Mouse (Mus musculus): ENCODE results near the gene Lrrc43. TPM values are rescaled to one million over a fixed set of nuclear protein-coding genes. Genes with fewer than 3 reads are reported as not detected.

Gene Lrrc43
- polyA plus RNA-seq, 2 experiments = not detected

- H3K36me3 ChIP-seq (ENCODE audit: control insufficient read depth, insufficient read depth, low read length) = peaks cover 15% of the 10 kb centered on the region; the same call in 1 of the 2 replicates
- ATAC-seq (ENCODE audit: low FRiP score, low read depth) (peak; percentile 99), DNase-seq (ENCODE audit: low spot score) (peak; percentile 100)
- under 1% methylated on average over 64 of the region's 82 CpGs for WGBS
- peak within 1 kb of the TSS; percentile 75 for H3K9ac ChIP-seq (ENCODE audit: low read depth, low read length, severe bottlenecking)
- no peaks in the 10 kb centered on the region for H3K27me3 ChIP-seq (ENCODE audit: control insufficient read depth, insufficient read depth, low read length)
- H3K4me2 ChIP-seq (replicated peaks; ENCODE audit: low read depth, low read length, severe bottlenecking) = peak within 1 kb of the TSS; percentile 92
- TF ChIP-seq POLR2A (IDR thresholded peaks at IDR 0.05; ENCODE audit: borderline replicate concordance, extremely low read depth, insufficient read depth, insufficient read length) = peak; percentile 85; the same call in 1 of the 2 replicates
- H3K4me1 ChIP-seq (ENCODE audit: control insufficient read depth, insufficient read depth, low read length) = peaks cover 20% of the 10 kb centered on the region
- peak within 1 kb of the TSS; percentile 94 for H3K4me3 ChIP-seq (replicated peaks; ENCODE audit: low read length)
- no peaks in the 10 kb centered on the region for H3K9me3 ChIP-seq (ENCODE audit: control insufficient read depth, low read length)
- H3K27ac ChIP-seq (replicated peaks; ENCODE audit: low read depth, low read length) = peak within 1 kb of the TSS; percentile 61; the same call in 1 of the 2 replicates
Observed at GRCm38 (mm10) chr5:123523692-123524392, 34.7 kb downstream of the Lrrc43 start, which contains the start of gene Diablo. Gene Diablo, minus strand, starts transcription at chr5:123524176.

- WGBS = 3% methylated on average over 16 of the region's 27 CpGs
- peaks cover 20% of the 10 kb centered on the region for H3K4me1 ChIP-seq (ENCODE audit: control insufficient read depth, insufficient read depth, low read length)
- no peak overlapping the region for H3K27ac ChIP-seq (replicated peaks; ENCODE audit: low read depth, low read length)
- H3K27me3 ChIP-seq (ENCODE audit: control insufficient read depth, insufficient read depth, low read length) = no peaks in the 10 kb centered on the region
- H3K9ac ChIP-seq (ENCODE audit: low read depth, low read length, severe bottlenecking) = no peak overlapping the region
- peak overlapping the region; percentile 94 for H3K4me3 ChIP-seq (replicated peaks; ENCODE audit: low read length)
- peak; percentile 96 for ATAC-seq (ENCODE audit: low FRiP score, low read depth)
- TF ChIP-seq POLR2A (IDR thresholded peaks at IDR 0.05; ENCODE audit: borderline replicate concordance, extremely low read depth, insufficient read depth, insufficient read length) = no peak
- DNase-seq (ENCODE audit: low spot score) = peak; percentile 79
- no peaks in the 10 kb centered on the region for H3K9me3 ChIP-seq (ENCODE audit: control insufficient read depth, low read length)
- peaks cover 18% of the 10 kb centered on the region; the same call in 1 of the 2 replicates for H3K36me3 ChIP-seq (ENCODE audit: control insufficient read depth, insufficient read depth, low read length)
- peak overlapping the region; percentile 92 for H3K4me2 ChIP-seq (replicated peaks; ENCODE audit: low read depth, low read length, severe bottlenecking)
Observed at GRCm38 (mm10) chr5:123524393-123524750, 35.3 kb downstream of the Lrrc43 start.

DNA sequence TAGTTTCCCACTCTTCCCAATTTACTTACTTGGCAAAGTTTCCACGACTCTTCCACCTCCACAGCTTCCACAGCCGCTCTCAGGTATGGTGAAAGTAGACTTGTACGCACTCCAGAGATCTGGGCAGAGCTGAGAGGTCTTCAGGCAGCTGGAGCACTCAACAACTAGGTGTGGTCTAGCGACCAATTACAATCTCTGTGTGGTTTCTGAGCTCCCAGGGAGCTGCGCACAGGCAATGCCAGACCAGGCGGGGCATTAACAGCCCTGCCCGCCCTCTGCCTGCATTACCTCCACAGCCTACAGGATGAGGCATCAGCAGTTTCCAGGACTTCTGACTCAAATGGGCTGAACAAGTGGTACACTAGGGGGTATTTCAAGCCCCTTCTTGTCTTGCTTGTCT is 36.2 kb downstream of the Lrrc43 start, which contains the start of gene Gm49027:
Gene Gm49027, minus strand, starts transcription at position 208 of the 400 bp plus-strand sequence.
- 86% methylated on average over 7 of the region's 7 CpGs for WGBS
- Histone ChIP-seq H3K27me3 (ENCODE audit: control insufficient read depth, insufficient read depth, low read length) (no peaks in the 10 kb centered on the region), H3K4me2 (replicated peaks; ENCODE audit: low read depth, low read length, severe bottlenecking) (peak within 1 kb of the TSS; percentile 92), H3K27ac (replicated peaks; ENCODE audit: low read depth, low read length) (no peak within 1 kb of the TSS), H3K4me3 (replicated peaks; ENCODE audit: low read length) (peak within 1 kb of the TSS; percentile 94), H3K4me1 (ENCODE audit: control insufficient read depth, insufficient read depth, low read length) (peaks cover 20% of the 10 kb centered on the region), H3K9ac (ENCODE audit: low read depth, low read length, severe bottlenecking) (no peak within 1 kb of the TSS), H3K9me3 (ENCODE audit: control insufficient read depth, low read length) (no peaks in the 10 kb centered on the region), H3K36me3 (ENCODE audit: control insufficient read depth, insufficient read depth, low read length) (peaks cover 24% of the 10 kb centered on the region)
- no peak for TF ChIP-seq POLR2A (IDR thresholded peaks at IDR 0.05; ENCODE audit: borderline replicate concordance, extremely low read depth, insufficient read depth, insufficient read length)
- ATAC-seq (ENCODE audit: low FRiP score, low read depth) (no peak), DNase-seq (ENCODE audit: low spot score) (no peak)

DNA sequence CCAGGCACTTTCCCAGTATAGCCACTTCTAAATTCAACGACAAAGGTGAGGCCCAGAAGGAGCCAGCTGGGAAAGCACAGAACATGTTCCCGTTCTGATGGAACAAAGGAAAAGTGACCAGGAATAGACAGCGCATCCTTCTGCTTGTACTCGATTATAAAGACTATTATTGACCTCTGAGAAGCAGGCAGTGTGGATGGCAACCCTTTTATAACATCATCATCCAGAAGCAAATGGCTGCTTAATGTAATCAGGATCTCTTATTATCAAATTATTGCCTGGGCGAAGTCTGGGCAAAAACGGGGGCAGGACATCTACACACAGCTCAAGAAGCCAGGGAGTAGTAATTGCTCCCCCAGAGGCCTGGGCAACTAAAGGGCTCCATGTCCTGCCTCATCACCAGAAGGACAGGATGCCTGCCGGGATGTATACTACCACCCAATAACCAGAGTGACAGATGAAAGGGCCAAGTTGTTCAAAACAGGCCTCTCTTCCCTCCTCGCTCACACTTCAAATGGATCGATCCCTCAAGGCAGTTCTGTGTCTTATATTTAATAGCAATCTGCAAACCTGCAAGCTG is 36.9 kb downstream of the Lrrc43 start:
- H3K4me1 ChIP-seq (ENCODE audit: control insufficient read depth, insufficient read depth, low read length) = peaks cover 20% of the 10 kb centered on the region
- ATAC-seq (ENCODE audit: low FRiP score, low read depth) (no peak), DNase-seq (ENCODE audit: low spot score) (no peak)
- no peak overlapping the region for H3K4me3 ChIP-seq (replicated peaks; ENCODE audit: low read length)
- H3K9ac ChIP-seq (ENCODE audit: low read depth, low read length, severe bottlenecking) = no peak overlapping the region
- TF ChIP-seq POLR2A (IDR thresholded peaks at IDR 0.05; ENCODE audit: borderline replicate concordance, extremely low read depth, insufficient read depth, insufficient read length) = no peak
- WGBS = 89% methylated on average over 9 of the region's 9 CpGs
- no peak overlapping the region for H3K4me2 ChIP-seq (replicated peaks; ENCODE audit: low read depth, low read length, severe bottlenecking)
- H3K27me3 ChIP-seq (ENCODE audit: control insufficient read depth, insufficient read depth, low read length) = no peaks in the 10 kb centered on the region
- no peak overlapping the region for H3K27ac ChIP-seq (replicated peaks; ENCODE audit: low read depth, low read length)
- H3K9me3 ChIP-seq (ENCODE audit: control insufficient read depth, low read length) = no peaks in the 10 kb centered on the region
- H3K36me3 ChIP-seq (ENCODE audit: control insufficient read depth, insufficient read depth, low read length) = peaks cover 31% of the 10 kb centered on the region

DNA sequence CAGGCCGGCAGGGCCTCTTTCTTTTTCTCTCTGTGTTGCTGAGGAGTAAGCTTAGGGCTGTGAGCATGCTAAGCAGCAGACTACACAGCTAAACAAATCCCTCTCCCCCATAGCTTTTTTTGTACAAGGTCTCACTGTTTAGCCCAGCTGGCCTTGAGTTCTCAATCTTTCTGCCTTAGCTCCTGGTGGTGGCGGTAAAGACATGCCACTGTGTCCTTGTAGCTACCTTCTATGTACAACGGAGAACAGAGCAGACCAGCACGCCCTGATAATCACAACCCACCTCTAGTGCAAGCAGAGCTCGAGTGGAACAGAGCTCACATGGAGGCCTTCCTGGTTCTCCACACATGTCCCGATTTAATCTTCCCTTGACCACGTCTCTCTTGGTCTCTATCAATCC is 39.5 kb downstream of the Lrrc43 start:
- H3K9ac ChIP-seq (ENCODE audit: low read depth, low read length, severe bottlenecking) = no peak overlapping the region
- WGBS = 78% methylated on average over 7 of the region's 7 CpGs
- ATAC-seq (ENCODE audit: low FRiP score, low read depth) (no peak), DNase-seq (ENCODE audit: low spot score) (no peak)
- H3K4me3 ChIP-seq (replicated peaks; ENCODE audit: low read length) = no peak overlapping the region
- no peak overlapping the region for H3K27ac ChIP-seq (replicated peaks; ENCODE audit: low read depth, low read length)
- TF ChIP-seq POLR2A (IDR thresholded peaks at IDR 0.05; ENCODE audit: borderline replicate concordance, extremely low read depth, insufficient read depth, insufficient read length) = no peak
- no peak overlapping the region for H3K4me2 ChIP-seq (replicated peaks; ENCODE audit: low read depth, low read length, severe bottlenecking)
- no peaks in the 10 kb centered on the region for H3K27me3 ChIP-seq (ENCODE audit: control insufficient read depth, insufficient read depth, low read length)
- H3K9me3 ChIP-seq (ENCODE audit: control insufficient read depth, low read length) = no peaks in the 10 kb centered on the region
- peaks cover 5% of the 10 kb centered on the region for H3K4me1 ChIP-seq (ENCODE audit: control insufficient read depth, insufficient read depth, low read length)
- peaks cover 57% of the 10 kb centered on the region for H3K36me3 ChIP-seq (ENCODE audit: control insufficient read depth, insufficient read depth, low read length)
